Mouse (Mus musculus): ENCODE data around the gene Sdk2.
A peak's percentile ranks its signal among the peaks of the same experiment; 100 is the strongest.

Sdk2 gene

DNA sequence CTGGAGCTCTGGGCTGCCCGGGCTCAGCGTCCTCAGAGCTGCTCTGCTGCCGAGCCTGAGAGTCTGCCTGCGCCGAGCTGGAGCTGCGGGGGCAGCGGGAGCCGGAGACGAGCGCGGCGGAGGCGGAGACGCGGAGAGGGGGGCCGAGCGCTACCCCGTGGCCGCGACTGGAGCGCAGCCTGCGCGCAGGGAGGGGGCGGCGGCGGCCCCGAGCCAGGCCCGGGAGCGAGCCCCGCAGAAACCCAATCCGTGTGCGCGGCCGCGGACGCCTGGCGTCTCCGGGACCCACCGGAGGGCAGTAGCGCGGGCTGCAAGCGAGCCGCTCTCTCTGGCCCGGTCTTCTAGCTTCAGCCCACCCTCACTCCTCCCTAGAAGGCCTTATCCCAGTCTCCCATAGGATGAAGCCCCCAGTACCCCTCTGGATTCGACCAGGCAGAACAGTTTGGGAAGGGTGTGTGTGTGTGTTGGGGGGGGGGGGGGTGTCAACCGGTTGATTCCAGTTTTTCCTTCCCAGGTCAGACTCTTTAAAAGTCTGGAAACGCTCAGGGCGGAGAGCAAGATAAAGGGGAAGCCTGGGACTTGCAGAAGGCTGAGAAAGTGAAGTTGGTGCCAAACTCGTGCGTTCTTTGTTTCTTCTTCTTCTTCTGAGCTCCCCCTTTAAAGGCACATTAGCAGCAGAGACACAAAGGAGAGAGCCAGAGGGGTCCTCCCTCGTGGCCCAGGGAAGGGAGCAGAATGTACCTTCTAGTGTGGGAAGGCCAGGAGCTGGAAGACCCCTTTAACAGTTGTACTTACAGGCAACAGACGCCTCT is at the start of gene Sdk2:
Gene Sdk2, minus strand, starts transcription at position 96 of the 812 bp plus-strand sequence.
- peak; percentile 61 for DNase-seq (ENCODE audit: low spot score)

DNA sequence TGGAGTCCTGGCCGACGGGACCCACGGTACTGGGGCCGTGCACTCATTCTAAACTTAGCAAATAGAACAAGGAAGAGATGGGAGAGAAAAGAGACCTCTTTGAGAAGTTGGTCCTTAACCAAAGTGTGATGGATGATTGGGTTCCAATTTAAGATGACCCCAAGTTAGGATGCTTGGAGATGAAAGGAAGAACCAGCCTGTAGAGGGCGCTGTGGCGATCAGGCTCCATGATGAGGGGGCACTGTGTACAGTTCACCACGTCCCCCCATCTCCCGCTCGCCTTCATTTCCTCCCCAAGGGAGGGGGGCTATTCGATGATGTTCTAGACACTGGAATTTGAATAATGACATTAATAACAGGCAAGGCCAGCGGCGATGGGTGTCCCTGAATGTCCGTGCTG is 48.2 kb upstream of the Sdk2 start:
- DNase-seq (ENCODE audit: low spot score), result no peak

DNA sequence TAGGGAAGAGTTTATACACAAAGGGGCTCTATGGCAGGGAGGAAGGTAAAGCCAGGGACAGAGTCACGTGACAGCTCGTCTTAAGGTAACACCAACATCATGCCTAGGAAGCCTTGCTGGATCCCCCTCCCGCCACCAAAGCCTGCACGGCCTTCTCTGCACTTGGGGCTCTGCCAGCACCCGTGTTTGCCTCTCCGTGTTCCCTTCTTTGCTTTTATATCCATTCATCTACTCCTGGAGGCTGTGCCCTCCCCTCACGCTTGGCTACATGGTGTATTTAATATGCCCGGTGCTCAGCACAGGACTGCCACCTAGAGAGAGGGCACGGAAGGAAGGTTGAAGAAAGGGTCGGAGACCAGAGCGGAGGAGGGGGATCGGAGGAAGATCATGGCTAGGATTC is 47.8 kb upstream of the Sdk2 start:
- no peak for DNase-seq (ENCODE audit: low spot score)

DNA sequence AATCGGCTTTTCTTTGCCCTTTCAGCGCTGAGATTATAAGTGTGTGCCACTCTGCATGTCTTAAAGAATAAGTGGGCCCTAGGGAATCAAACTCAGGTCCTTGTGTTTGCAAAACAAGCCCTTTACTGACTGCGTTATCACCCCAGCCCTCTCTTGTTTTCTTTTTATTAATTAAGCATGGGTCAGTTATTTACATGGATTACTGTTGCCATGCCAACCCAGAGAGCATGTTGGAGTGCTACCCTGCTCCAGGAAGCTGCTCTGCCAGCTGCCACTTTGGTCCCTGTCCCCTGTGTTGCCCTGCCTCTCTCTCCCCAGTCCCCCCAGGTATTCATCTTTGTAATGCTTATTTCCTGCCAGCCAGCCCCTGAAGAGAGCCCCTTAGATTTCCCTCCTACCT is 44.0 kb upstream of the Sdk2 start:
- no peak for DNase-seq (ENCODE audit: low spot score)

DNA sequence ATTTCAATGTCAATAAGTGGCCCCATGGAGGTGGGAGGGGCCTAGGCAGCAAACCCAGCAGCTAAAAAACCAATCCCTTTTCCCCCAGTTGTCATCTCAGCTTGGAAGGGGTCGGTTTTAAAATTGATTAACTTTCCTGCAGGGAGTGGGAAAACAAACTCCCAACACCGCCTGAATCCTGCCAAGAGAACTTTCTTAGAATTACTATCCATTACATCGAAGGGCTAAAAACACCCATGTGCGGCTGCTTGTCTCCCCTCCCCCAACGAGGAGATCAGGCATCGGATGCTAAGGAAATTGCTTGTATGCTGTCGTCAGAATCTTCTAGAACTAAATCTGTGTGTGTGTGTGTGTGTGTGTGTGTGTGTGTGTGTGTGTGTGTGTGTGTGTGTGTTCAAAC is 26.8 kb upstream of the Sdk2 start:
- no peak for DNase-seq (ENCODE audit: low spot score)

DNA sequence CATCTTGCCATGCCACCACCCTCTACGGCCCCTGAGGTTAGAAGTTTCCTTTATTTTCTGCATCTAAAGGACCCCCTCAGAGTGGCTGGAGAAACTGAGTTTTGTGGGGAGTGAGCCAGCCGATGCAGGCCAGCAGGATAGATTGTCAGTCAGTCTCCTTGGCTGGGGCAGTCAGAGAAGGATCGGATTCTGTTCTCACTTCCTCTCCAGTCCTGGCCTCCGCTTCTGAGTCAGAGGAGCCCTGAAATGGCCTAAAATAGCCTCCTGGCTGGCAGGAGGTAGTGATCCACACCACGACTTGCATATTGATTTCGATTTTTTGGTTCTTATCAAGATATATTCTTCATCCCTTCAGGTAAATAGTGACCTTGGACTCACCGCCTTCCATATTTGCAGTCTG is 26.3 kb upstream of the Sdk2 start:
- no peak for DNase-seq (ENCODE audit: low spot score)

DNA sequence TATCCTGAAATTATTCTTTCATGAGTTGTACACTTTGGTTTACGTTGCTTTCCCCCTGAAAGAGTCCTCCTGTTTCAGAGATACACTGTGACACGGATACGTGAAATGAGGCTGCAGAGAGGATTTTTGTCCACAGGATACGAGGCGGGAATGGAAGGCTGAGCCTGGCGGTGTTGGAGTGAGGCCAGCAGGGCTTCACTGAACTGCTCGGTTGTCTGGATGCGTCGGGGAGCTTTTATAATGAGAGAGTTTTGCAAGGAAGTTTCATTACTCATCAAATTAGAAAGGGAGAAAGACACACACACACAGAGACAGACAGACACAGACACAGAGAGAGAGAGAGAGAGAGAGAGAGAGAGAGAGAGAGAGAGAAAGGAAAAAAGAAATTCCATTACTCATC is 13.8 kb upstream of the Sdk2 start:
- DNase-seq (ENCODE audit: low spot score), result no peak

DNA sequence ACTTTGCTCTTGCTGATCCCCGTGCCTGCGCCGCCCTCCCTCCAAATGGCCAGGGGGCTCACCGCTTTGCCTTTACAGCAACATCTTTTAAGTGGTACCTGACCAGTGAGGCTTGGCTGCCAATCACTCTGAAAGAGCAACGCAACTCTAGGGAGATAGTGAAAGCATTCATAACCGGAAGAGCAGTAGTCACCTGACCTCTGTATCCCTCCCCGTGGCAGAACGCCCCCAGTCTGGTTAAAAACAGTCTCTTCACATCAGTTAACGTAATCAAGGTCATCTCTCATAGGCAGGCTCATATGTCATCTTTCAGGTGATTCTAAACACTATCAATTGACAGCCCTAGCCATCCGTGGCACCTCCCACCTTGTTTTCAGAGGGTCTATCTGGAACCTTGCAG is 5.8 kb upstream of the Sdk2 start:
- no peak for DNase-seq (ENCODE audit: low spot score)

DNA sequence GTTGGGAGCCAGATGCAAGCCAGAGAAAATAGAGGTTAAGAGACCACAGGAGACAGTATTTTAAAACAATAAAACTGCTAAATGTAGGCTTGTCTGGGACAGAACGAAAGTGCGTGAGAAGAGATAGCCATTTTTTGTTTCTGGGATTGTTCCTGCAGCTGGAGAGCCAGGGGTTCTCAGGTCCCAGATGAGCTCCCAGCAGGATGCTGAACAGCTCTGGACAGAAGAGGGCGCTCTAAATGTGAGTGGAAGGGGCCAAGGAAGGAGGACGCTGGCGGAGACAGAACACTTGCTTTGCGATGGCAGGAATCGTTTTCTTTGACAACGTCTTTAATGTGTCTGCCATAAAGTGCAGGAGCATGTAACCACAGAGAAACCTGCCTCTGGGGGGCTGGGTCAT is 5.2 kb upstream of the Sdk2 start:
- peak; percentile 67 for DNase-seq (ENCODE audit: low spot score)

DNA sequence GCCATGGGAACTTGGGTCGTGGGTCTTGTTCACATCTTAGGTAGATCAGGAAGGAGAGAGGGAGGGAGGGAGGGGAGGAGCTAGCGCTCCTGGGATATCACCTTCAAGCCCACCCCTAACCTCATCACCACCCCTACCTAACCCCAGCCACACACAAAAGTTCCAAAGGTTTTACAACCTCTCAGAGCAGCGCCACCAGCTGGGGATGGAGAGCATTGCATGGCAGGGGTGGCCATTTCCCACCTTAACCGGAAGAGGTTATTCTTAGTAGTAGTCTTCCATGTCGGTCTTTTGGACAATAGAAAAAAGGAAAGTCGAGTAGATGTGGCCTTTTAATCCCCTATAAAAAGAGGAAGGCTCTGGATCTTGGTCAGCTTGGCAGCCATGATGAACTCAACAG is 4.0 kb upstream of the Sdk2 start:
- DNase-seq (ENCODE audit: low spot score), result no peak

DNA sequence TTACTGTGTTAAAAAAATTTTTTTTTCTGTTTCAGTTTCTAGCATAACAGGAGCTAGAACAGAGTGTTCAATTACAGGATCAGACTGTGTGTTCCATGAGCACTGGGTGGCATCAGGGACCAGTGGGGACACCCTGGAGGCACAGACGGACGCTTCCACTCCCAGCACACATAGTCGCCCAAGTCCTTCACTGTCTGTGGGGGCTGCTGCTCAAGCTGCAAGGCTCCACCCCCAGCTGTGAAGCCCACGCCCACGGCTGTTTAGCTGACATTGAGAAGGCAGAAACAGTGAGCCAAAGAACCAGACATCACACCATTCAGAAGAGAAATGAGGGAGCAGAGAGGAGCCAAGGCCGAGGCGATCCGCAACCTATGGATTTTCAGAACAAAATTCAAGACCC is 3.3 kb upstream of the Sdk2 start:
- no peak for DNase-seq (ENCODE audit: low spot score)

DNA sequence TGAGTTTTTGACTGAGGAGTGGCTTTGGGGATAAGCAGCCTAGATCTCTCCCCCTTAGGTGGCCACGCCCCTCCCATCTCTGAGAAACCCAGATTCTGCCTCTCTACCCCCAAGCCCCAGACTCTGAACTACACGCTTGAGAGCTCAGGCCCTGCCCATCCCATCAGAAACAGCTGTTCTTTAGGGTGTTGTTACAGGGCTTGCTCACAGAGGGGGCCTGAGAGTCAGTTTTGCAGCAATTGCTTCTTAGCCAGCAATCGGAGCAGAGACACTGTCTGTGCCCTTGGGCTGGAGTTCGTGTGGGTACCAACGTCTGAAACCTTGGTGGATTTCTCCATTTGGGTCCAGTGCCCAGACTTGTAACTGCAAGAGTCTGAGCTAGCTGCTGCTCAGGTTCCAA is 1.5 kb upstream of the Sdk2 start:
- peak; percentile 36 for DNase-seq (ENCODE audit: low spot score)

DNA sequence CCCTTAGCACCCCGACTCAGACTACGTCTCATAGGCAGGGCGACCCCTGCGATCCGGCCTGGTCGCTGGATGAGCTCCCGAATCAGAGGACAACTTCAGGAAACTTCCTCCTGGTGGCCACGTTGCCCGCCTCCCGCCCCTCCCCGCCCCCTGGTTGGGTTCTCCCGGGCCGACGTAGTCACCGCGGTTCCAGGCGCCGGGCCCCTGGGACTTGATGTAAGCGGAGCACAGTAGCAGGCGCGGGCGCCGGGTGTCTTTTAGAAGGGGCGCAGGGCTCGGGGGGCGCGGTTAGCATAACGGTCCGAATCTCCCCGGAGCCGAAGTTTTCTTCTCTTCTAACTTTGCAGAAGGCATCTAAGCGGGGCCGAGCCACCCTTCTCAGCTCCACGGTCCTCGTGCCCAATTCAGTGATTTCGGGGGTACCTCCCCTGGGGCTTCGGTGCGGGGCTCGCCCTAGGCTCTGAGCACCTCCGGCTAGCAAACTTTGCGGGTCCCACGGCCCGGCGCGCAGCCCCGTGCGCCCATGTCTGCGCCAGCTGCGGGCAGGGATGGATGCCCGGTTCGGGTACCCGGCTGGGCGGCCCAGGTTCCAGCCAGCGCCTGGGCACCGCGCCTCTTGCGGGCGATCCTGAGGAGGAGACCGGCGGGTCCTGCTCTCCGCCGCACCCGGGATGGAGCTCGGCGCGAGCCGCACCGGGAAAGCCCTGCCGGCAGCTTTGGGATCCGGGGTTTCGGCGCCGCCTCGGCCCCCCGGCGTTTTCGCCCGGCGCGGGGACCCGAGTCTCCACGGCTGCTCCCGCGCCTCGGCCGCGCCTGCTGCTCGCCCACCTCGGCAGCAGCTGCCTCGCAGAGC is 522 bp downstream of the Sdk2 start:
- peak; percentile 14 for DNase-seq (ENCODE audit: low spot score)

DNA sequence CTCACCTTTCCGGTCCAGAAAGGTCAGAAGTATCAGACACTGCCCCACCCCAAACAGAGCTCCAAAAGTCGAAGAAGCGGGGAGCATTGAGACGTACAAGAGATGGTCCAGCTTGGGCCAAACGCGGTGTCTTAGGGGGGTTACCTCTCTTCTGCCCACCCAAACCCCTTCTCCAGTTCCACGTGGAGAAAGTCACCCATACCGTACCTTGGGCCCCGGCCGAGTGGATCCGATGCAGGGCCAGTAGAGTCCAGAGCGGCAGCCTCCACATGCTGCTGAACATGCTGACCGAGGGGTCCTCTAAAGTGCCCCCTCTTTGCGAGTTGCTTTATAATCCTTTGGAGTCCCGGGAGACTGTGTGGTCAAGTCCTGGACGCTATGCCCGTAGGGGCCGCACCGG is 1.2 kb downstream of the Sdk2 start:
- no peak for DNase-seq (ENCODE audit: low spot score)

DNA sequence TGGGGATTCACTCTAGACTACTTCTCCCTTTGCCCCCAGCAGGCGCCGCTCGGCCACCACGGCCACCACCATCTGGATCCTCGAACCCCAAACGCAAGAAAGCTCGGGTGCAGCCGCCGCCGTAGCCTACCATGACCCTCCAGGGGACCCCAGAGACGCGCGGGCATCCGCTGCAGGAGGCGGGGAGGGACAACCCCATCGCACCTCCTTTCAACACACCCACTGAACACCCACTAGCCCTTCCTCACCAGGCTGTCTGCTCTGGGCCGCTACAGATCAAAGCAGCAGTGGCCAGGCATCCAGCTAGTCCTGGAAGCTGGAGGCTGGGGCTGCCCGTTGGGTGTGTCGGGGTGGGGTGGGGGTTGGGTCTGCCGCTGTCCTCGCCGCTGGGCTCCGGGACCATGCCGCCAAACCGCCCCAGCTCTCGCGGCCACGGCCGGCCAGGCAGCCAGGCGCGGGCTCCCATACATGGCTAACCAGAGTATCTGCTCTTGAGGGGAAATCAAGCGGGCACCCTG is 1.9 kb downstream of the Sdk2 start:
- no peak for DNase-seq (ENCODE audit: low spot score)

DNA sequence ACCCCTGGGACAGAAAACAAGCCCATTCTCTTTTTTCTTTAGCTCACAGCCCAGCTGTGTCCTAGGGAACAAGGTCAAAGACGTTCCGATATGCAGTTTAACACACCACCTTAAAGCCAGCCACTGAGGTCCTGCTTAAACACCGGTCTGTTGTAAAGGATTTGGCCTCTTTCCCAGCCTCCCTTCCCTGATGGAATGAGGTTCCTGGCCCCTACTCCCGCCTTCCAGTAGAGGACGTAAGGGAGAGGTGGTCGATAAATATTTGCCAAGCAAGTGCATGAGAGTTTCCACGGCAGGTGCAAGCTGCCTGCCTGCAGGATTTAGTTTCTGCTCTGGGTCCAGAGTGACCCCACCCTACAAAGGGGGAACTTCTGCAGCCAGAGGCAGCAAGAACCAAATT is 4.9 kb downstream of the Sdk2 start:
- DNase-seq (ENCODE audit: low spot score), result no peak

DNA sequence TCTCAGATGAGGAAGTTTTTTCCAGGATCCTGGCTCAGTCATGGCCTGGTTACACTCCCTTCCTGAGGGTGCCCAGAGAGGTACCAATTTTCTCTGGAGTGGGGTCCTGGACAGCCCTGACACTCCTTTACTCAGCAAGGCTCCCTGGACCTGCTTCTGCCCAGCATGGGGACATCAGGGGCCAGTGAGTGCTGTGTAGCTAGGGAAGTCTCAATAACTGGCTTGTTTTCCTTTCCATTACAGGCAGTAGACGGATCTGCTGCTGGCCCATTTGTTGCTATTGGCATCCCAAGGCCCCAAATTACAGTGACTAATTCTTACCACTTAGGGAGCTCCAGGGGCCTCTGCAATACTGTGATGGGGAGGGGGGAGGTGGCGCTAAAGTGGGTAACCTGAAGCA is 5.6 kb downstream of the Sdk2 start:
- no peak for DNase-seq (ENCODE audit: low spot score)

DNA sequence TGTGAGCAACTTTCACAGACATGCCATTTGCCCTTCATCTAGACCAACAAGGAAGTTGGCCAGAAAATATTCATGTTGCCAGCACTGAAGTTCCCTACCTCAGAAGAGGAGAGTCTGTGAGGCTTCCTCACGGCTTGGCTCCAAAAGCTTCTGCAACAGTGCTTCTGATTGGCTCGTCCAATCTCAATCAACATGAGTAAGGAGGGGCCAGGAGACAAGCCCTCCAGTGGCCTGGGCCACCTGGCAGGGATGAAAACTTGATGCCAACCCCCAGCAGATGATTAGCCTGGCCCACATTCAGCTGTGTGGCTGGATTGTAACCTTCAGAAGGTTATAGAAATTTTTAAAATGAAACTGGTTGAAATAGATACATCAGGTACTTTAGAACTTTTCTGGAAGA is 10.5 kb downstream of the Sdk2 start:
- no peak for DNase-seq (ENCODE audit: low spot score)

DNA sequence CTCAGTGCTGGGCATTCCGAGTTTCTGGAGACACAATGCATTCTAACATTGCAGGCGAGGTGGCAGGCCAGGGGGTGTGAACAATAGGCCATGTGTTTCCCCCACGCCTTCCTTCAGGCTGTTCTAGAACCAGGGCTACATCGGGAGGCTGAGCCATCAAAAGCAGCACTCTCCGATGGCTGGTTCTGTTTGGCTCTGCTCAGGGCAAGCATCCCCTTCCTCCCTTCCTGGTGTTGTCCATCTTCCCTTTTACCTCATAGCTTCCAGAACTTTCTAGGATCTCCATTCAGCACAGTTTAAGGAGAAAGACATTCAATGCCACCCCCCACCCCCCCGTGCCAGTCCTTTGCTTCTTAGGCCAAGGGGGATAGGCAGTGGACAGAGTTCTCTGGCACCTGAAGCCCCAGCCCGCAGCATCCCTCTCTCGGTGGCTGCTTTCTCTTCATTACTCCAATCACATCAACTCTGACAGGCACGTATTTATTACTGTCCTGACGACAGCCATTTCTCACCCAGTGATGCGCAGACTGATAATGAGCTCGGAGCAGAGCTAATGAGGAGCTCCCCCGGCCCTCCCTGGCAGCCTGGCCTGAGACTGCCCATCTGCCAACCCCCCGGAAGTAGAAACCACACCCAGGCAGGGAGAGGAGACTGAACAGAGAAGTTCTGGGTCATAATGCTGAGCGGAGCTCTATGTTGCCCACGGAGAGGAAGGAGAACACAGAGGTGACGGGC is 12.1 kb downstream of the Sdk2 start:
- no peak for DNase-seq (ENCODE audit: low spot score)

DNA sequence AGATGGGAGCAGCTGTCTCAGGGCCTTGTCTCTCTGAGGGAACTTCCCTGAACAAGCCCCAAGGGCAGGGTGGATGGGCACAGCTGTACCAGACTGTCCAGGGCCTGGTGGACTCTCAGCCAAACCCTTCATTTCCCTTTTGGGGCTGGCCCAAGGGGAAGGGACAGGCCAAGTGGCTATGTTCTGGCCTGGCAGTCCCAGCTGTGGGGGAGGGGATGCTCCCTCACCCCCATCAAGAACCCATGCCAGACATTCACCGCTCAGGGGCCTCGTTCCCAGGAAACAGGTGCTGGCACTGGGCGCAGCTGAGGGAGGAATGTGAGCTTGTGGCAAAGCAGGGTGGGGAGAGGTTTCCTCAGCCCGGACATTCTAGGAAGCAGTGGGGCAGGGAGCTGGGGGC is 15.5 kb downstream of the Sdk2 start:
- DNase-seq (ENCODE audit: low spot score), result no peak

DNA sequence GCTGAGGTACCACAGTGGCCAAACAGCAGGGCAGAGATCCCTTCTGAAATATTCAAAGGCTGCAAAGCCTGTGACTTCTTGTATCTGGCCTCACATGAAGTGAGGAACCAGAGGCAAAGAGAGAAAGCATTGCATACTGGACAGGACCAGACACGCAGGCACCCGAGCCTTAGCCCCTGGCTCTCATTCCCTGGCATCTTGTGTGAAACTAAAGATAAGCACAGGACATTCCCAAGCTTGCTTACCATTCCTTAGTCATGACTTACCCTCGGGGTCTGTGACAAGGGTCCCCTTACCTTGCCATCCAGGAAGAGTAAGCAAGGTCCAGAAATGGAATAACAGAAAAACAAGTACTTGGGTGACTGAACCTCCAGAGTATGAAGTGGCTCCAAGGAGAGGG is 16.3 kb downstream of the Sdk2 start:
- no peak for DNase-seq (ENCODE audit: low spot score)

DNA sequence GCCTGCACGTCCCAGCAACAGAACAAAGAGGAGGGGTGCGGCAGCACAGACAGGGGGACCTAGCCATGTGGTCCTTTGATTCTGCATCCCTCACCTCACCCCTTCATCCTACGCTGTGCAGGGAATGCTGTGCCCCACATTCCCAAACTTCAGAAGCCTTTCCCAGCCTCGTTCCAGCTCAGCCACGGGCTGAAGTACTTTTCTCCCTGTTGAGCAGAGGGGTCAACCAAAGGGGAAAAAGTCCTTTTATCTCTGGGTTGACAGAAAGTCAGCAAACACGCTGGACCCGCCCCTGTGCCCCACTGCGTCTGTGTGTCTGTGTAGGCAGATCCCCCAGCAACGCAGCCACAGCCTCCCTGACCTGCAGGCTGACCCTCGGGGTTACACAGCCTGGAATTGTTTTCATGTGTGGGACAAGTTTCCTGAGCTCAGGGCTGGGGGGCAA is 18.9 kb downstream of the Sdk2 start:
- DNase-seq (ENCODE audit: low spot score), result no peak

DNA sequence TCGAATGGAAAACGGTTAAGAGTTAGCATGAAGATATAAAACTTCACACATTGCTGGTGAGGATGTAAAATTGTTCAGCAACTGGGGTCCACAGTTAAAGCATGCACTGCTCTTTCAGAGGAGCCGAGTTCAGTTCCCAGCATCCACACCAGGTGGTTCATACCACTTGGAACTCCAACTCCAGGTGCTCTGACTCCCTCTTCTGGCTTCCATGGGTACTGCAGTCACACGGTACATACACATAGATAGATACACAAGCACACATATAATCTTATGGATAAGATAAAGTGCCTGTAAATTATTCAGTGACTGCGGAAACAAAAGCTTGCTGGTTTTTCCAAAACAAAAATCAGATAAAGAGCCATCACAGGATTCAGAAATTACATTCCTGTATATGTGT is 19.9 kb downstream of the Sdk2 start:
- DNase-seq (ENCODE audit: low spot score), result no peak
